Mouse (Mus musculus): ENCODE data around the gene Calr4. TPM values are rescaled to one million over a fixed set of nuclear protein-coding genes. Genes with fewer than 3 reads are reported as not detected.
A peak's percentile ranks its signal among the peaks of the same experiment; 100 is the strongest.

Calr4 gene
- 0.12 and 0.34 TPM in 2 replicates for polyA plus RNA-seq (2015; fragmentation: Nextera tagmentation; extraction: Ambion mirVana)

DNA sequence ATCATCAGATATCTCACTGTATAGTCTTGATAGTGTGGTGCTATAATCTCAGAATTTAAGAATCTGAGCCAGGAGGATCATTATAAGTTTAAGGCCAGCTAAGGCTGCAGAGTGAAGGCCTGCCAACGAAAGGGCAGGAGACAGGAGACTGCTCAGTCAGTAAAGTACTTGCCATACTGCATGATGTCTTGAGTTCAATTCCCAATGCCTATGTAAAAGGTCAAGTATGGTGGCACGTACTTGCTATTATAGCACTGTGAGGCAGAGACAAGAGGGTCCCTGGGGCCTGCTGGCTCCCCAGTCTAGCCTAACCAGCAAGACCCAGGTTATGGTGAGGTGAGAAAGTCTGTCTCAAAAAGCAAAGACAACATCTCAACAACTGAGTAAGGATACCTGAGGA is at the start of gene Calr4:
Calr4 (plus strand) TSS at position 301 of the 400 bp plus-strand sequence.
- Histone ChIP-seq H3K4me1 (peaks cover 13% of the 10 kb centered on the region; the same call in 1 of the 2 replicates), H3K4me3 (no peak within 1 kb of the TSS)

GRCm38 (mm10) chr4:109185616-109186405 is 48.5 kb upstream of the Calr4 start:
- 67% methylated on average over 8 of the region's 8 CpGs for WGBS

More for the DNA sequence above, at the start of gene Calr4:
- Histone ChIP-seq H3K27ac (replicated peaks) (no peak within 1 kb of the TSS), H3K36me3 (no peaks in the 10 kb centered on the region), H3K27me3 (replicated peaks) (no peaks in the 10 kb centered on the region), H3K9me3 (no peaks in the 10 kb centered on the region), H3K9ac (no peak within 1 kb of the TSS), H3K4me2 (no peak within 1 kb of the TSS)
- no peak for ATAC-seq (ENCODE audit: extremely low read depth, insufficient number of reproducible peaks, low FRiP score, low TSS enrichment)
- 74% methylated on average over 2 of the region's 2 CpGs for WGBS

DNA sequence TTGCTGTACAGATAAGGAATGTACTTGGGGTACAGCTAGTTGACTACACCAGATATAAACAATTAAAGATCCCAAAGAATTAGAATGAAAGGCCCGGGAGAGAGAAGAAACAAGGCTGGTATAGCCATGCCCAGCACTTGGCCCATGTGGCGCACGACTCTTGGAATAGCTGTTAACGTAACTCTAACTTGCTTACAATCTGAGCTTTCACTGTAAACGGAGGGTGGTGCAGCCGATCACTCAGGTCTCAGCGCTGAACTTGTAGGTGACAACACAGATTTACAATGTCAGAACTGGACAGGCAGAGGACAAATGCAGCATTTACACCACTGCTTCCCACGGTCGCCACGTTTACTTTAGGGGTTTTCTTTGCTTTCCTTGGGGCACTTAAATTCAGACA is 42.7 kb upstream of the Calr4 start:
- Histone ChIP-seq H3K9me3 (no peaks in the 10 kb centered on the region), H3K4me1 (peaks cover 29% of the 10 kb centered on the region), H3K9ac (no peak overlapping the region), H3K36me3 (no peaks in the 10 kb centered on the region; the same call in 1 of the 2 replicates), H3K4me2 (peak overlapping the region; percentile 52), H3K27ac (replicated peaks) (peak overlapping the region; percentile 50), H3K4me3 (0 out of 2 replicates have a peak overlapping the region, but pooled peaks have one; percentile 10), H3K27me3 (replicated peaks) (no peaks in the 10 kb centered on the region)
- WGBS = 44% methylated on average over 10 of the region's 10 CpGs
- ATAC-seq (ENCODE audit: extremely low read depth, insufficient number of reproducible peaks, low FRiP score, low TSS enrichment) = no peak

More at GRCm38 (mm10) chr4:109185616-109186405, 48.5 kb upstream of the Calr4 start:
- no peaks in the 10 kb centered on the region for H3K27me3 ChIP-seq (replicated peaks)
- H3K4me2 ChIP-seq = no peak overlapping the region
- H3K4me3 ChIP-seq = no peak overlapping the region
- 0 out of 2 replicates have a peak overlapping the region, but pooled peaks have one; percentile 10 for H3K9ac ChIP-seq
- no peak for ATAC-seq (ENCODE audit: extremely low read depth, insufficient number of reproducible peaks, low FRiP score, low TSS enrichment)
- no peak overlapping the region for H3K27ac ChIP-seq (replicated peaks)
- no peaks in the 10 kb centered on the region; the same call in 1 of the 2 replicates for H3K36me3 ChIP-seq
- no peaks in the 10 kb centered on the region; the same call in 1 of the 2 replicates for H3K4me1 ChIP-seq
- no peaks in the 10 kb centered on the region for H3K9me3 ChIP-seq

DNA sequence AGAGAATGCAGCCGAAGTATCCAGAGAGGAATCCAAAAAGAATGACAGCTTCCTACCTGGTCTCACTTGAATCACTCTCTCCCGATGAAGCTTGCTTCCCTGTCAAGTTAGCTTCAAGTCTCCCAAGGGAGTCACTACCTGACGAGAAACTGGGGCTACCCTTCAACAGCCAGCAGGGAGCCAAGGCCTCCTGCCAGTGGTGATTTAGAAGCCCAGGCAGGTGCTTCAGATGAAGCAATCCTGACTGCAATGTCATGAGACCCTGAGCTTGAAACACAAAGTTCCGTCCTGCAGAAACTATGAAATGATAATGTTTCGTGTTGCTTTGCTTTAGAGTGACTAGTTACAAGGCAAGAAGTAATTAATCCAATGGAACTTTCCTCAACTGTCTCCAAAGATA is 40.4 kb upstream of the Calr4 start:
- 76% methylated on average over 5 of the region's 5 CpGs for WGBS
- H3K36me3 ChIP-seq = peaks cover 4% of the 10 kb centered on the region; the same call in 1 of the 2 replicates
- H3K27ac ChIP-seq (replicated peaks) = no peak overlapping the region
- no peak for ATAC-seq (ENCODE audit: extremely low read depth, insufficient number of reproducible peaks, low FRiP score, low TSS enrichment)
- no peak overlapping the region for H3K9ac ChIP-seq
- no peaks in the 10 kb centered on the region for H3K9me3 ChIP-seq
- H3K4me3 ChIP-seq = no peak overlapping the region
- no peaks in the 10 kb centered on the region for H3K27me3 ChIP-seq (replicated peaks)
- H3K4me1 ChIP-seq = peaks cover 35% of the 10 kb centered on the region
- H3K4me2 ChIP-seq = no peak overlapping the region

GRCm38 (mm10) chr4:109195900-109196629 is 38.2 kb upstream of the Calr4 start:
- Histone ChIP-seq H3K4me1 (peaks cover 40% of the 10 kb centered on the region), H3K27ac (replicated peaks) (peak overlapping the region; percentile 34; the same call in 1 of the 2 replicates)

GRCm38 (mm10) chr4:109199069-109199468 is 35.2 kb upstream of the Calr4 start:
- ATAC-seq (ENCODE audit: extremely low read depth, insufficient number of reproducible peaks, low FRiP score, low TSS enrichment) = no peak
- 90% methylated on average over 4 of the region's 4 CpGs for WGBS
- Histone ChIP-seq H3K4me2 (no peak overlapping the region), H3K36me3 (peaks cover 9% of the 10 kb centered on the region; the same call in 1 of the 2 replicates), H3K9me3 (no peaks in the 10 kb centered on the region), H3K27me3 (replicated peaks) (no peaks in the 10 kb centered on the region), H3K9ac (no peak overlapping the region), H3K4me3 (no peak overlapping the region), H3K4me1 (peaks cover 28% of the 10 kb centered on the region), H3K27ac (replicated peaks) (no peak overlapping the region)

More at GRCm38 (mm10) chr4:109195900-109196629, 38.2 kb upstream of the Calr4 start:
- no peak for ATAC-seq (ENCODE audit: extremely low read depth, insufficient number of reproducible peaks, low FRiP score, low TSS enrichment)
- Histone ChIP-seq H3K9ac (no peak overlapping the region), H3K9me3 (no peaks in the 10 kb centered on the region), H3K27me3 (replicated peaks) (no peaks in the 10 kb centered on the region), H3K4me3 (no peak overlapping the region), H3K4me2 (no peak overlapping the region), H3K36me3 (peaks cover 9% of the 10 kb centered on the region; the same call in 1 of the 2 replicates)
- 63% methylated on average over 7 of the region's 7 CpGs for WGBS

- H3K36me3 ChIP-seq = peaks cover 8% of the 10 kb centered on the region; the same call in 1 of the 2 replicates
- peak; percentile 96 for ATAC-seq (ENCODE audit: extremely low read depth, insufficient number of reproducible peaks, low FRiP score, low TSS enrichment)
- peaks cover 15% of the 10 kb centered on the region for H3K4me1 ChIP-seq
- H3K27ac ChIP-seq (replicated peaks) = peak within 1 kb of the TSS; percentile 96
- peak within 1 kb of the TSS; percentile 90 for H3K9ac ChIP-seq
- H3K4me3 ChIP-seq = peak within 1 kb of the TSS; percentile 87
- peak within 1 kb of the TSS; percentile 98 for H3K4me2 ChIP-seq
- no peaks in the 10 kb centered on the region for H3K27me3 ChIP-seq (replicated peaks)
- H3K9me3 ChIP-seq = no peaks in the 10 kb centered on the region
- under 1% methylated on average over 59 of the region's 59 CpGs for WGBS
These were observed 32.5 kb upstream of the Calr4 start, which contains the start of gene Osbpl9 for GRCm38 (mm10) chr4:109201582-109202424. Gene Osbpl9 (minus strand): TSS chr4:109202272.

- Histone ChIP-seq H3K9me3 (no peaks in the 10 kb centered on the region), H3K4me1 (peaks cover 10% of the 10 kb centered on the region), H3K9ac (no peak overlapping the region), H3K27me3 (replicated peaks) (no peaks in the 10 kb centered on the region), H3K4me2 (no peak overlapping the region), H3K4me3 (no peak overlapping the region), H3K36me3 (peaks cover 5% of the 10 kb centered on the region; the same call in 1 of the 2 replicates), H3K27ac (replicated peaks) (no peak overlapping the region)
- 69% methylated on average over 1 of the region's 1 CpGs for WGBS
- ATAC-seq (ENCODE audit: extremely low read depth, insufficient number of reproducible peaks, low FRiP score, low TSS enrichment) = no peak
These were observed 30.4 kb upstream of the Calr4 start for GRCm38 (mm10) chr4:109203931-109204330.

DNA sequence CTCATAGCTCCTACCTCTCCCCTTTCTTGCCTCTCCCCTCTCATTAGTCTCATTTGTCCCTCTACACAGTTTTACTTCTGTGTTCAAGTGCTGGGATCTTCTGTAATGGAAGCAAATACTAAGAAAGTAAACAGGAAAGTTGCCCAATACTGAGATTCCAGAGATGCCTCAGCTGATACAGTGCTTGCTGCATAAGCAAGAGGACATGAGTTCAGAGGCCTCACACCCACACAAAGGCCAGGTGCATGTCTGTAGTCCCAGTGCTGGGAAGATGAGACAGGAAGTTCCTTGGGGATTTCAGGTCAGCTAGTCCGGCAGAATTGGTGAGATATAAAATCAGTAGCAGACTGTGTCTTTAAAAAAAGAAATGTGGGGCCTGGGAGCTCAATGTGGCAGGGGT is 29.9 kb upstream of the Calr4 start:
- Histone ChIP-seq H3K4me2 (no peak overlapping the region), H3K9me3 (no peaks in the 10 kb centered on the region), H3K36me3 (peaks cover under 1% of the 10 kb centered on the region; the same call in 1 of the 2 replicates), H3K9ac (no peak overlapping the region), H3K4me3 (no peak overlapping the region), H3K27ac (replicated peaks) (no peak overlapping the region), H3K27me3 (replicated peaks) (no peaks in the 10 kb centered on the region), H3K4me1 (peaks cover 10% of the 10 kb centered on the region)
- ATAC-seq (ENCODE audit: extremely low read depth, insufficient number of reproducible peaks, low FRiP score, low TSS enrichment) = no peak
- 47% methylated on average over 1 of the region's 1 CpGs for WGBS

DNA sequence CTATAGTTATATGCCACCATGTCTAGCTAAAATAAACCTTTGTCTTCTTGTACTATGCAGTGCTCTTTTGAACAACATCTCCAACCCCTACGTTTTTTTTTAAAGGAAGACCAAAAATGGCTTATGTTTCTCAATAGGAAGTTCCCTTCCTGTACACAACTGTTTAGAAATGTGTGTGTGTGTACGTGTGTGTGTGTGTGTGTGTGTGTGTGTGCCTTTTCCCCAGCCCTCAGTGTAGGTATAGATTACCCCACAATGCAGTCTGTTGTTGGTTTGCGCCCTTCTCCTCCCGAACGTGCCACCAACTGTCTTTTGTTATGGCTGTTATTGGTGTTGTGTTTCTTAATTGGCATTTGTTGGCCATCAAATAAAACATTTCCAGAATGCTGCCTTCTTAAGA is 26.8 kb upstream of the Calr4 start:
- Histone ChIP-seq H3K4me1 (peaks cover 8% of the 10 kb centered on the region), H3K4me3 (no peak overlapping the region), H3K27ac (replicated peaks) (no peak overlapping the region), H3K27me3 (replicated peaks) (no peaks in the 10 kb centered on the region), H3K4me2 (no peak overlapping the region), H3K36me3 (no peaks in the 10 kb centered on the region), H3K9me3 (no peaks in the 10 kb centered on the region), H3K9ac (no peak overlapping the region)
- ATAC-seq (ENCODE audit: extremely low read depth, insufficient number of reproducible peaks, low FRiP score, low TSS enrichment) = no peak
- WGBS = 76% methylated on average over 5 of the region's 5 CpGs

Measured in heart, embryonic 13.5 days (tissue).